In genomic region chr11:23769033-23769432, GRCm38 (mm10) we compare ENCODE assay signal across 1 mouse cellular context.
A peak's percentile ranks its signal among the peaks of the same experiment; 100 is the strongest.
TF ChIP-seq lines count a peak whose summit lies in the region.

No protein-coding gene starts in this region.

TF ChIP-seq in CH12.LX, 34 proteins besides CTCF, POLR2A, EP300 and RAD21 (continued from another document):
- TF ChIP-seq SIN3A (IDR thresholded peaks at IDR 0.05; ENCODE audit: low read length) (0 out of 2 replicates have a peak, but pooled peaks have one; percentile 18), MXI1 (IDR thresholded peaks at IDR 0.05; ENCODE audit: low read depth, low read length) (peak; percentile 15; the same call in 1 of the 2 replicates), CHD1 (IDR thresholded peaks at IDR 0.05; ENCODE audit: low read depth, low read length) (peak; percentile 97), USF1 (IDR thresholded peaks at IDR 0.05; ENCODE audit: low read depth, low read length) (no peak), ZKSCAN1 (IDR thresholded peaks at IDR 0.05; ENCODE audit: borderline replicate concordance, low read depth, low read length) (no peak), HCFC1 (IDR thresholded peaks at IDR 0.05; ENCODE audit: low read depth, low read length) (no peak), TCF12 (IDR thresholded peaks at IDR 0.05; ENCODE audit: low read depth, low read length) (no peak), MYC (IDR thresholded peaks at IDR 0.05; ENCODE audit: low read depth, low read length) (peak; percentile 30; the same call in 1 of the 2 replicates), JUN (IDR thresholded peaks at IDR 0.05; ENCODE audit: insufficient read depth, low read depth, low read length) (no peak), GABPA (IDR thresholded peaks at IDR 0.05; ENCODE audit: insufficient replicate concordance, low read depth, low read length) (no peak), BHLHE40 (IDR thresholded peaks at IDR 0.05; ENCODE audit: low read depth, low read length) (no peak), NRF1 (IDR thresholded peaks at IDR 0.05; ENCODE audit: low read depth, low read length) (no peak), CHD2 (IDR thresholded peaks at IDR 0.05; ENCODE audit: low read length) (no peak), ZNF384 (IDR thresholded peaks at IDR 0.05; ENCODE audit: low read depth, low read length) (peak; percentile 87)
